Mouse (Mus musculus) ES-E14 (cell line): ENCODE data around the gene Hfe2. TPM values are rescaled to one million over a fixed set of nuclear protein-coding genes. Genes with fewer than 3 reads are reported as not detected.

ENCODE experiments used
- DNase-seq: peaks from one replicate; pipeline ENCODE4 v3.0.0-alpha.2; 2013; ENCODE audit warnings: low read depth, low spot score
- H3K27ac ChIP-seq: 2 replicates; pipeline ENCODE4 v1.5.1; 2012; ENCODE audit warnings: low read depth, mild to moderate bottlenecking, low read length, moderate library complexity, mixed read lengths; ENCODE audit not compliant: poor library complexity, insufficient read depth, severe bottlenecking
- H3K36me3 ChIP-seq: 2 replicates; pipeline ENCODE4 v1.6.1; 2012; ENCODE audit warnings: mild to moderate bottlenecking, low read length, moderate library complexity, mixed read lengths; ENCODE audit not compliant: control insufficient read depth, poor library complexity, insufficient read depth, severe bottlenecking
- H3K4me1 ChIP-seq, 2 experiments: fragments of 150-350 bp in 1 of 2; sonication (generic) in 1 of 2; 2 replicates each; pipeline ENCODE4 v1.6.1; 2012; ENCODE audit warnings: low read length in 2 of 2, mild to moderate bottlenecking in 1 of 2, mixed read lengths in 1 of 2; ENCODE audit not compliant: control insufficient read depth in 2 of 2, insufficient read depth in 2 of 2, poor library complexity in 1 of 2
- H3K4me3 ChIP-seq, 2 experiments: fragments of 150-350 bp in 1 of 2; sonication (generic) in 1 of 2; 2 replicates each; pipeline ENCODE4 v1.5.1; 2012; ENCODE audit warnings: low read length in 2 of 2, low read depth in 1 of 2, mild to moderate bottlenecking in 1 of 2, mixed read lengths in 1 of 2; ENCODE audit not compliant: insufficient read depth in 1 of 2, poor library complexity in 1 of 2, severe bottlenecking in 1 of 2
- H3K9ac ChIP-seq: 2 replicates; pipeline ENCODE4 v1.6.1; 2012; ENCODE audit warnings: low read depth, mild to moderate bottlenecking, low read length, mixed read lengths; ENCODE audit not compliant: poor library complexity, insufficient read depth, severe bottlenecking
- H3K9me3 ChIP-seq: fragments of 150-350 bp; sonication (generic); 2 replicates; pipeline ENCODE4 v1.6.1; 2012; ENCODE audit warnings: low read depth, mild to moderate bottlenecking, low read length; ENCODE audit not compliant: control insufficient read depth, insufficient read depth
- CHD2 ChIP-seq: IDR thresholded peaks from 2 replicates; pipeline ENCODE4 v1.6.1; 2014; ENCODE audit warnings: mild to moderate bottlenecking, low read depth, low read length, inconsistent platforms
- HCFC1 ChIP-seq: IDR thresholded peaks from 2 replicates; pipeline ENCODE4 v1.6.1; 2012; ENCODE audit warnings: low read length, inconsistent platforms, borderline replicate concordance; ENCODE audit not compliant: insufficient read depth
- MAFK ChIP-seq: IDR thresholded peaks from 2 replicates; pipeline ENCODE4 v1.6.1; 2014; ENCODE audit warnings: mild to moderate bottlenecking, low read depth, low read length, inconsistent platforms; ENCODE audit not compliant: insufficient read depth
- ZC3H11A ChIP-seq: IDR thresholded peaks from 2 replicates; pipeline ENCODE4 v1.6.1; 2012; ENCODE audit warnings: low read depth, mild to moderate bottlenecking, inconsistent platforms, low read length, borderline replicate concordance
- ZNF384 ChIP-seq: IDR thresholded peaks from 2 replicates; pipeline ENCODE4 v1.6.1; 2012; ENCODE audit warnings: low read depth, low read length, inconsistent platforms
- in situ Hi-C, 2 experiments: fragments of 600-800 bp; cut with MboI; formaldehyde crosslinking; loops; one replicate each; pipeline ENCODE4 v1.15.1; 2025; ENCODE audit warnings: low sequenced_read_pairs in 2 of 2, inconsistent platforms in 1 of 2; ENCODE audit not compliant: unreplicated experiment in 2 of 2
- total RNA-seq: library from RNA; depleted of rRNA; stranded (reverse); fragments of 300-350 nt; gene quantifications from 2 replicates; pipeline ENCODE4 v1.2.3, GENCODE M21; 2012

The Hfe2 gene
- total RNA-seq, 1 experiment = 1.0 TPM

- Histone ChIP-seq H3K9ac (peak overlapping the region; percentile 83; the same call in 1 of the 2 replicates), H3K27ac (peak overlapping the region; percentile 72; the same call in 1 of the 2 replicates)
- TF ChIP-seq CHD2 (no peak), ZC3H11A (no peak), ZNF384 (no peak), HCFC1 (no peak), MAFK (no peak)
Observed at GRCm38 (mm10) chr3:96569966-96570605, 45.1 kb downstream of the Hfe2 start.

GRCm38 (mm10) chr3:96570643-96571042, 45.7 kb downstream of the Hfe2 start:
- DNase-seq = no peak
- Histone ChIP-seq H3K27ac (peak overlapping the region; percentile 72), H3K4me1 (peaks cover 9 to 39% of the 10 kb centered on the region in 2 experiments), H3K4me3 (peak overlapping the region; percentile 56 to 68; a peak in 3 of 4 replicates), H3K36me3 (no peaks in the 10 kb centered on the region), H3K9me3 (no peaks in the 10 kb centered on the region), H3K9ac (peak overlapping the region; percentile 83; the same call in 1 of the 2 replicates)
- TF ChIP-seq ZNF384 (no peak), MAFK (0 out of 2 replicates have a peak, but pooled peaks have one; percentile 32), CHD2 (no peak), HCFC1 (no peak), ZC3H11A (no peak)
- in situ Hi-C loops = no loop called here

More at GRCm38 (mm10) chr3:96569966-96570605, 45.1 kb downstream of the Hfe2 start:
- in situ Hi-C loops = no loop called here
- Histone ChIP-seq H3K36me3 (no peaks in the 10 kb centered on the region), H3K4me1 (peaks cover 12 to 36% of the 10 kb centered on the region in 2 experiments), H3K9me3 (no peaks in the 10 kb centered on the region), H3K4me3 (peak overlapping the region; percentile 56 to 68)
- DNase-seq = no peak

GRCm38 (mm10) chr3:96571336-96571735, 46.4 kb downstream of the Hfe2 start:
- no peak for TF ChIP-seq ZNF384
- TF ChIP-seq ZC3H11A = no peak
- TF ChIP-seq MAFK = no peak
- Histone ChIP-seq H3K4me1 (peaks cover 9 to 43% of the 10 kb centered on the region in 2 experiments), H3K36me3 (no peaks in the 10 kb centered on the region), H3K4me3 (peak overlapping the region; percentile 20 to 68), H3K9me3 (no peaks in the 10 kb centered on the region), H3K9ac (peak overlapping the region; percentile 70; the same call in 1 of the 2 replicates), H3K27ac (peak overlapping the region; percentile 90)
- no peak for DNase-seq
- in situ Hi-C loops = no loop called here

- H3K27ac ChIP-seq = peak overlapping the region; percentile 90
- peak overlapping the region; percentile 20 to 54 for H3K4me3 ChIP-seq
- peak overlapping the region; percentile 70 for H3K9ac ChIP-seq
- in situ Hi-C loops = no loop called here
- no peaks in the 10 kb centered on the region for H3K9me3 ChIP-seq
- TF ChIP-seq MAFK = no peak
- no peak for TF ChIP-seq HCFC1
- no peak for TF ChIP-seq ZC3H11A
- no peak for TF ChIP-seq ZNF384
- TF ChIP-seq CHD2 = no peak
- no peak for DNase-seq
- no peaks in the 10 kb centered on the region for H3K36me3 ChIP-seq
- H3K4me1 ChIP-seq = peaks cover 9 to 43% of the 10 kb centered on the region in 2 experiments
Observed at GRCm38 (mm10) chr3:96571896-96572698, 47.1 kb downstream of the Hfe2 start.
